Mouse (Mus musculus) CD4-positive helper T cell, adult 2 months (primary cell): ENCODE data around the gene Maneal.

Experiments used
- DNase-seq: peaks from one replicate; pipeline ENCODE4 v3.0.0-alpha.2; 2012; ENCODE audit warnings: low read depth, missing footprints, low spot score

Gene Maneal

GRCm38 (mm10) chr4:124849631-124850260 is 12.2 kb downstream of the Maneal start:
- DNase-seq = no peak

DNA sequence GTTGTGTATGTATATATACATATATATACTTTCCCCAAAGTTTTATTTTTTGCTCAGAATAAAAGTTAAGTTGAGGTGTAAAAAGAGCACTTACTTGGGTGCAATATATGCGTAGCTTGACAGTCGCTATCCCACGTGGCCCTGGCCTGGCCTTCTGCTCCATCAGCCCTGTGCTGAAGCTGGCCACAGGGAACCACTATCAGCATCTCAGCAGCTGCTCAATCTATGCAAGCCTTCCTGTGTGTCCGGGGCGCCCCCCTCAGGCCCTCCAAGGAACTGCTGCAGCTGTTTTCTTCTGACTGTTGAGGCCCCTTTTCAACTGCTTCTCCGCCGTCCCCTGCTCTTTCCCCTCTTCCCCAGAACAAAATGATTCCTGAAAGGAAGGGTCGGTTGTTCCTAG is 14.4 kb downstream of the Maneal start:
- DNase-seq = peak; percentile 74

GRCm38 (mm10) chr4:124843493-124843892 is 18.5 kb downstream of the Maneal start:
- peak; percentile 50 for DNase-seq

DNA sequence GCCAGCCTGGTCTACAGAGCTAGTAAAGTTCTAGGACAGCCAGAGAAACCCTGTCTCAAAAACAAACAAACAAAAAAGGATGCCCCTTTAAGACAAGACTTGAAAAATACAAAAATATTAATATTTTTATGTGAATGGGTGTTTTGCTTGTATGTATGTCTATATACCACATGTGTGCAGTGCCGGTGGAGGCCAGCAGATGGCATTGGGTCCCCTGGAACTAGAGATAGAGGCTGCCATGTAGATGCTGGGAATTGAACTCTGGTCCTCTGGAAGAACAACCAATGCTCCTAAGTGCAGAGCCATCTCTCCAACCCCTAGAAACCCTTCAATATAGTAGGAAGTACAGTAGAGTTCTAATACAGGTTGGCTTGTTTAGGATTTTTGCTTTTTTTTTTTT is 21.0 kb downstream of the Maneal start:
- DNase-seq = peak; percentile 21

DNA sequence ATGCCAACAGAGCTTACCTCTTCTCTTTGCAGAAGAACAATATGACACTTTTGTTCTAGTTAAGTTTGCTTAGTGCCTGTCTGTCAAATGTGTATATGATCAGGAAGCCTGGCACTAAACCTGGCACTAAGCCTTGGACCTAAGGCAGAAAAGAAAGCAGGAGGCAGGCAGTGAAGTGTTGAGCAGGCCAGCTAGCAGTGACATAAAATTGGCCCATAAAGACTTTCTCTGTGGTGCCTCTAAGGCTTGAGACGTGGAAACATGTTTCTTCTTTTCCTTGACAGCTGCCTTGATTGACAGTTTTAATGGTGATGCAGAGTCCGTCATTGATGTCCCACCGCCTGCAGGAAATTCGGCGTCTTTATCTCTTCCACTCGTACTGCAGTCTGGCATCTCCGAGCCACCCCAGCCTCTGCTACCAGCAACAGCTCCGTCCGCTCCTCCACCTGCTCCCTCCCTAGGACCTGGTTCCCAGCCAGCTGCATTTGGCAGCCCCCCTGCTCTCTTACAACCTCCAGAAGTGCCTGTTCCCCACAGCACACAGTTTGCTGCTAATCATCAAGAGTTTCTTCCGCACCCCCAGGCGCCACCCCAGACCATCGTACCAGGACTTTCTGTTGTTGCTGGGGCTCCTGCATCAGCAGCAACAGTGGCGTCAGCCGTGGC is 23.8 kb downstream of the Maneal start:
- DNase-seq = no peak

DNA sequence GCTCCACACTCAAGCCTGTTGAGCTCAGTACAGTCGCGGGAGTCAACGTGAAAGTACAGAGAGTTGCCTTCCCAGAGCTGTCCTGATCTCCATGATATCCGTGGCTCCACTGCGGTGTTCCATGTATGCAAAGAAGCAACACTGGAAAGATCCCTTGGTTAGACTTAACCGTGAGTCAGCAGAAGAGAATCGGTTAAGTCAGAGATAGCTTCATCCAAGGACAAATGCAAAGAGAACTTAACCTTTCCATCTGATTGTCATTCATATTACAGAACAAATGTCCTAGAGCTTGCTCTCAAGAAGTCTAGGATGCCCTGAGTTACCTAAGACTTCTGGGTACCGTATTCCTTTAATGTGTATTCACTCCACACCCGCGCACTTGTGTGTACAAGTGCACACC is 29.2 kb downstream of the Maneal start:
- no peak for DNase-seq

GRCm38 (mm10) chr4:124829671-124830070 is 32.3 kb downstream of the Maneal start:
- DNase-seq = no peak

GRCm38 (mm10) chr4:124825371-124825965 is 36.5 kb downstream of the Maneal start:
- DNase-seq = no peak

DNA sequence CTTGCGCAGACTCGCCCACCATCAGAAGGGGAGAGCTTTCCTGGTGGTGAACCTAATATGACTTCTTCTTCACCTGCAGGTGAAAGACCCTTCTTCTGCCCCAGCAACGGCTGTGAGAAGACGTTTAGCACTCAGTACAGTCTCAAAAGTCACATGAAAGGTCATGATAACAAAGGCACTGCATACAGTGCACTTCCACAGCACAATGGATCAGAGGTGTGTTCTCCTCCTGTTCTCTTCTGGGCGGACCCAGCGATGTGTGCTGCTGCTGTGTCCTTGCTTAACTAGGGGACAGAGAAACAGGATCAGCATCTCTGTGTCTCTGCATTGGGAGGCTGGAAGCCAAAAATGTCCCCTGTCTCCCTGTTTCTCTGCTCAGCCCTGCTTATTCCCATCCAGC is 37.0 kb downstream of the Maneal start:
- DNase-seq = no peak

- no peak for DNase-seq
Measured at GRCm38 (mm10) chr4:124818832-124819231, 43.1 kb downstream of the Maneal start.

GRCm38 (mm10) chr4:124817803-124818202 is 44.2 kb downstream of the Maneal start:
- DNase-seq = no peak

DNA sequence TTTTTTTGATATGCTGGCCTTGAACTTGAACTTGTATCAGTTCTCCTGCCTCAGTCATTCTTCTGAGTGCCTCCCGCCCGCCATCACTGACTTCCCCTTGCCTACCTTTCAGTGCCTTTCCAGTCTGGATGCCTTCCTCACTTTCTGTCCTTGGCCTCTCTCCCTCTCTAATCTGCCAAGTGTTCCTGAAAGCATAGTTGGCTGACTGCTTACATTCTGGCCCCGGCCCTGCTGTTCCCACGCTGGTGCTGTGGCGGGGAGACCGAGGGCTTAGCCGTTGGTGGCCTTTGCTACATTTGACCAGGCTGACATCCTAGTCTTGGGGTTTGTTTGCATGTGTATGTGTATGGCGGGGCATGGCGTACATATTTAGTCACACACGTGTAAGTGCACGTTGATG is 46.1 kb downstream of the Maneal start:
- no peak for DNase-seq

GRCm38 (mm10) chr4:124811347-124811975 is 50.5 kb downstream of the Maneal start:
- no peak for DNase-seq

DNA sequence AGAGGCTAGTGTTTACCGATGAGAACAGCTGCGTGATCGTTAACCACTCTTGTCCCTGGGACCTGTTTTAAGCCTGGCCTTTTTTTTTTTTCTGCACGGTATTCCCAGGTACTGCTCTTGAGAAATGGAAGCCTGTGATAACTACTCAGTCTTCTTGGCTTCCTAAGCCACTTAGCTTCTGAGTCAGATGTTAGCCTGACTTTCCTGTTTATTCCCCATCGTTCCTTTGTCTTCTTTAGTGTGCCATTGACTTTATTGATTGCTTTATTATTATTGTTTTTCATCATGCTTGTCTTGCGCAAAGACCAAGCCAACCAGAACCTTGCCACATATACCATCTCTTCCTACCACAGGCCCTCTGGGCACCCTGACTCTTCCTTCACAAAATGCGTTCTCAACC is 51.9 kb downstream of the Maneal start:
- DNase-seq = no peak

DNA sequence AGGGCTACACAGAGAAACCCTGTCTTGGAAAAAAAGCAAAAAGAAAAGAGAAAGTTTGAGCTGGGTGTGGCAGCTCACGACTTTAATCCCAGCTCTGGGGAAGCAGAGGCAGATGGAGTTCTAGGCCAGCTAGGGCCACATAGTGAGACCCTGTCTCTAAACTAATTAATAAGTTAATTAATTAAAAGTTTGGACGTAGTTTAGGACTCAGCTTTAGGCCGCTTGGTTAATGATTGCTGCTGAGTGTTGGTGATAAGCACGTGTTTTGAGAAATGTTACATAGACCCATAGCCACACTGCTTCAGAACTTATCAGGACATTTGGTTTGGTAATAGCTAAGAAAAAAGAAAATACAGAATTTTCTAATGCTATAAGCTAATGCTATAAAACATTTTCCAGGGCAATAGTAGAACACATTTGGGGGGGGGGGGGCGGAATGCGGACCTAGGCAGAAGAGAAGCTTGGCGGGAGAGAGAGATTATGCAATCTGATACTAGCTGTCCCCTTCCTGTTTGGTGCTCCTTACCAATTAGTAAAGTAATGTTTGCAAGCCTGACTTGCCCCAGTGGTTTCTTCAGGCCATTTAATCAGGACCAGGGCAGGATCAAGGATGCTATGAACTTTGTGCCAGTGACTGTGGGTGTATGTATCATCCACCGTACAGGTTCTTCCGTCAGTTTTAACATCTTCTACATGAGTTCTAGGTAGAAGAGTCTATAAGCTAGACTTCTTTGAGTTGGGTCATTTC is 52.7 kb downstream of the Maneal start:
- no peak for DNase-seq

- no peak for DNase-seq
Measured at GRCm38 (mm10) chr4:124808511-124808910, 53.5 kb downstream of the Maneal start.
